Mouse (Mus musculus) liver, adult 10 weeks (tissue): ENCODE data around the gene Krt34. TPM values are rescaled to one million over a fixed set of nuclear protein-coding genes. Genes with fewer than 3 reads are reported as not detected.

Source experiments
- polyA plus RNA-seq: library from polyadenylated mRNA; stranded (reverse); fragments of 350-450 nt; fragmentation: Illumina TruSeq; extraction: RNeasy Lipid Tissue Mini Kit (QIAGEN cat#74804); gene quantifications from one replicate; pipeline ENCODE4 v1.2.3, GENCODE M21; 2014; ENCODE audit warnings: low read depth, low replicate concordance

Gene Krt34
- not detected for polyA plus RNA-seq

DNA sequence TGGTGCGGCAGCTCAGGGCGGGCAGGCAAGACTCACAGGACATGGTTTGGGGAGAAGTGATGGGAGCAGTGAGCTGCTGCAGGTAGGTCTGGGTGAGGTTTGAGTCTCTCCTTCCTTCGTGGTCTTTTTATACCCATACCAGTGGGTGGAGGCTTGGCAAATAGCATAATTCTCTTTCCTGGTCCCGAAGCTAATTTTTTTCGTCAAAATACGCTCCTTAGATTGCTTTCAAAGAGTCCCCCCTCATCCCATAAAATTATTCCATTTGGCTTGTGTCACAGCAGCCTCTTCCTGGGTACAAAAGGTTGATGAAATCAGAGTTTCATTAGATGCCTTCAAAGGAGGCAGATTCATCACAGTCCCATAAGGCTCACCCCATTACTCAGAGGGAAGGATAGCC, at the start of gene Krt34:
TSS of gene Krt34 (minus strand) at position 101 of the 400 bp plus-strand sequence.

DNA sequence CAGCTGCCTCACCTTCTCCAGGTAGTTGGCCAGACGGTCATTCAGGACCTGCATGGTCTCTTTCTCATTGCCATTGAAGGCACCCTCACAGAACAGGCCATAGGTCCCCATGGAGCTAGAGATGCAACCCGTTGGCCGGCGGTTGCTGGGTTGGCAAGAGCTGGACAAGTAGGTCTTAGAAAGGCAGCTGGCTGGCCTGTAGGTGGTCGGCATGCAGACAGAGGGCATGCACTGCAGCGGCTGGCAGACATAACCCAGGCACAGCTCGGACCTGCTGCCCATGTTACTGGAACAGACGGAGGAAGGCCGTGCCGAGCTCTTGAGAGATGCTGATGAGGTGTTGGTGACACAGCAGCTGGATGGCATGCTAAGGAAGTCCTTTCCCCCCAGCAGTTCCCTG, 46.5 kb upstream of the Krt34 start, which contains the start of gene Krt32:
TSS of gene Krt32 (minus strand) at position 366 of the 400 bp plus-strand sequence.

DNA sequence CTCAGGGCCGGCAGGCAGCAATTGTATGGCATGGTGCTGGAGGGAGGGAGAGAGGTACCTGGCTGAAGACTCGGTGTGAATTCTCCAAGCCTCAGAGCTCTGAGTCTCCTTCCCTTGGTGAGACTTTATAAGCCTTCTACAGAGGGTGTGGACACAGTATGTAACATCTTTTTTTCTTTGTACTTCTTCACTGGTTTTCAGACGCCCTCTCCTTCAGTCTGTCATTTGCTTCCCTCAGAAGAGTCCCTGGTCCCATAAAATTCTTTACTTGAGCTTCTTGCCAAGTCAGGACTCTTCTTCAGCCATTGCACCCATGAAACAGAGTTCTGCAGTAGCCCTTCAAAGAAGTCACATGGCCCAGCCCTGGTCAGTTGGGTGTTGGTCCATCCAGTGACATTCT, 9.1 kb upstream of the Krt34 start, which contains the start of gene Krt31:
TSS of gene Krt31 (minus strand) at position 101 of the 400 bp plus-strand sequence.

DNA sequence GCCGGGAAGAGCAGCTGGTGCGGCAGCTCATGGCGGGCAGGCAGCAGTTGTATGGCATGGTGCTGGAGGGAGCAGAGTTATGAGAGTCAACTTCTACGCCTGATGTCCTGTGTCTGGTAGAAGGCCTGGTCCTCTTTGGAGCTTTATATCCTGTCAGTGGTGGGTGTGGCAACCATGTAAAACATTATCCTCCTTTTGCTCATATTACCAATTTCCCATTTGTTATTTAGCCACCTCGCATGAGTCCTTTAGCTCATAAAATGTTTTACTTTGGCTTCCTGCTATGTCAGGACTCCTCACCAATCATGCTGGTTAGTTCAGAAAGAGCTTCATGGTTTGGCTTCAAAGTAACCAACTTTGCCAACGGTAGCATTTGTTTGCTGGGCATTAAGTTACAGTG, 11.6 kb downstream of the Krt34 start, which contains the start of gene Krt33b:
TSS of gene Krt33b (minus strand) at position 101 of the 400 bp plus-strand sequence.

DNA sequence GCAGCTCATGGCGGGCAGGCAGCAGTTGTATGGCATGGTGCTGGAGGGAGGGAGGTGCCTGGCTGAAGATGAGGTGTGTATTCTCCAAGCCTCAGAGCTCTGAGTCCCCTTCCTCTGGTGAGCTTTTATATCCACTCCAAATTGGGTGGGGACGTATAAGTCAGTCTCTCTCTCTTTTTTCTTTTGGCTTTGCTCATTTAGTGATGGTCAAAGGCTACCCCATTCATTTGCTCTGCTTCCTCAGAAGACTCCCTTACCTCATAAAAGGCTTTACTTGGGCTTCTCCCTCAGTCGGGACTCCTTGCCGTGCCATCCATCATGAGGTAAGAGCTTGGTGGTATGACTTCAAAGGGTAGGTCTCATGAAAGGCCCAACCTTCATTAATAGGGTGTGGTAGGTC, 25.2 kb downstream of the Krt34 start, which contains the start of gene Krt33a:
TSS of gene Krt33a (minus strand) at position 101 of the 400 bp plus-strand sequence.

GRCm38 (mm10) chr11:99993620-99994383, 47.6 kb downstream of the Krt34 start, which contains the start of gene Krtap17-1:
Gene Krtap17-1 (minus strand): TSS chr11:99993994.

Other genes with a start within 250 kb of the Krt34 start
- not detected for gene Gm11596, start 248.1 kb downstream of the Krt34 start, polyA plus RNA-seq
- not detected for gene Gm11569, start 242.6 kb downstream of the Krt34 start, polyA plus RNA-seq
- gene Gm11554, start 237.1 kb downstream of the Krt34 start, polyA plus RNA-seq: not detected
- not detected for gene Krtap4-13, start 231.7 kb downstream of the Krt34 start, polyA plus RNA-seq
- gene Gm11564, start 225.9 kb downstream of the Krt34 start, polyA plus RNA-seq: not detected
- gene 2300003K06Rik, start 203.5 kb downstream of the Krt34 start, polyA plus RNA-seq: not detected
- not detected for gene Krtap4-16, start 189.9 kb downstream of the Krt34 start, polyA plus RNA-seq
- not detected for gene Gm11568, start 183.6 kb downstream of the Krt34 start, polyA plus RNA-seq
- not detected for gene Gm11559, start 177.1 kb downstream of the Krt34 start, polyA plus RNA-seq
- not detected for gene Krtap9-1, start 168.2 kb downstream of the Krt34 start, polyA plus RNA-seq
- not detected for gene Gm11567, start 162.4 kb downstream of the Krt34 start, polyA plus RNA-seq
- gene Krtap31-1, start 133.6 kb downstream of the Krt34 start, polyA plus RNA-seq: not detected
- gene Gm11565, start 126.8 kb downstream of the Krt34 start, polyA plus RNA-seq: not detected
- not detected for gene Krtap31-2, start 105.3 kb downstream of the Krt34 start, polyA plus RNA-seq
- gene Krtap9-5, start 93.1 kb downstream of the Krt34 start, polyA plus RNA-seq: not detected
- not detected for gene Krtap29-1, start 62.5 kb downstream of the Krt34 start, polyA plus RNA-seq
- gene Krtap16-1, start 55.0 kb downstream of the Krt34 start, polyA plus RNA-seq: not detected
- not detected for gene Krtap17-1, start 47.6 kb downstream of the Krt34 start, polyA plus RNA-seq
- gene Krt33a, start 25.3 kb downstream of the Krt34 start, polyA plus RNA-seq: not detected
- not detected for gene Krt33b, start 11.7 kb downstream of the Krt34 start, polyA plus RNA-seq
- gene Krt31, start 9.0 kb upstream of the Krt34 start, polyA plus RNA-seq: not detected
- not detected for gene Krt32, start 46.7 kb upstream of the Krt34 start, polyA plus RNA-seq
- not detected for gene Krt35, start 54.7 kb upstream of the Krt34 start, polyA plus RNA-seq
- gene Krt36, start 64.1 kb upstream of the Krt34 start, polyA plus RNA-seq: not detected
- gene Krt13, start 80.0 kb upstream of the Krt34 start, polyA plus RNA-seq: not detected
- gene Krt15, start 94.4 kb upstream of the Krt34 start, polyA plus RNA-seq: not detected
- not detected for gene Krt19, start 107.1 kb upstream of the Krt34 start, polyA plus RNA-seq
- gene Krt9, start 151.7 kb upstream of the Krt34 start, polyA plus RNA-seq: not detected
- gene Krt14, start 166.0 kb upstream of the Krt34 start, polyA plus RNA-seq: not detected
- gene Krt16, start 207.3 kb upstream of the Krt34 start, polyA plus RNA-seq: not detected
- not detected for gene Krt17, start 219.5 kb upstream of the Krt34 start, polyA plus RNA-seq
- not detected for gene Krt42, start 228.3 kb upstream of the Krt34 start, polyA plus RNA-seq